Mouse (Mus musculus) CH12.LX (cell line): Measurements from ENCODE around the gene Aym1.

ENCODE experiments used
- CHD1 ChIP-seq: IDR thresholded peaks from 2 replicates; pipeline ENCODE4 v1.6.1; 2012; ENCODE audit warnings: low read depth, low read length, improper control_type of control experiment, inconsistent platforms
- CTCF ChIP-seq, 2 experiments: IDR thresholded peaks in 1 of 2; conservative IDR thresholded peaks in 1 of 2; 2 replicates each; pipeline ENCODE4 v1.5.1; 2011 to 2012; ENCODE audit warnings: low read depth in 2 of 2, low read length in 2 of 2, improper control_type of control experiment in 1 of 2, inconsistent platforms in 1 of 2, mild to moderate bottlenecking in 1 of 2, moderate library complexity in 1 of 2
- PAX5 ChIP-seq: IDR thresholded peaks from 2 replicates; pipeline ENCODE4 v1.6.1; 2012; ENCODE audit warnings: low read length, inconsistent platforms, mixed read lengths
- RCOR1 ChIP-seq: conservative IDR thresholded peaks from 2 replicates; pipeline ENCODE4 v1.6.1; 2012; ENCODE audit warnings: low read depth, mild to moderate bottlenecking, inconsistent platforms, low read length, improper control_type of control experiment
- TBP ChIP-seq: conservative IDR thresholded peaks from 2 replicates; pipeline ENCODE4 v1.6.1; 2011; ENCODE audit warnings: low read depth, low read length, improper control_type of control experiment
- UBTF ChIP-seq: IDR thresholded peaks from 2 replicates; pipeline ENCODE4 v1.6.1; 2012; ENCODE audit warnings: low read depth, mild to moderate bottlenecking, inconsistent platforms, low read length, improper control_type of control experiment, moderate library complexity

DNA sequence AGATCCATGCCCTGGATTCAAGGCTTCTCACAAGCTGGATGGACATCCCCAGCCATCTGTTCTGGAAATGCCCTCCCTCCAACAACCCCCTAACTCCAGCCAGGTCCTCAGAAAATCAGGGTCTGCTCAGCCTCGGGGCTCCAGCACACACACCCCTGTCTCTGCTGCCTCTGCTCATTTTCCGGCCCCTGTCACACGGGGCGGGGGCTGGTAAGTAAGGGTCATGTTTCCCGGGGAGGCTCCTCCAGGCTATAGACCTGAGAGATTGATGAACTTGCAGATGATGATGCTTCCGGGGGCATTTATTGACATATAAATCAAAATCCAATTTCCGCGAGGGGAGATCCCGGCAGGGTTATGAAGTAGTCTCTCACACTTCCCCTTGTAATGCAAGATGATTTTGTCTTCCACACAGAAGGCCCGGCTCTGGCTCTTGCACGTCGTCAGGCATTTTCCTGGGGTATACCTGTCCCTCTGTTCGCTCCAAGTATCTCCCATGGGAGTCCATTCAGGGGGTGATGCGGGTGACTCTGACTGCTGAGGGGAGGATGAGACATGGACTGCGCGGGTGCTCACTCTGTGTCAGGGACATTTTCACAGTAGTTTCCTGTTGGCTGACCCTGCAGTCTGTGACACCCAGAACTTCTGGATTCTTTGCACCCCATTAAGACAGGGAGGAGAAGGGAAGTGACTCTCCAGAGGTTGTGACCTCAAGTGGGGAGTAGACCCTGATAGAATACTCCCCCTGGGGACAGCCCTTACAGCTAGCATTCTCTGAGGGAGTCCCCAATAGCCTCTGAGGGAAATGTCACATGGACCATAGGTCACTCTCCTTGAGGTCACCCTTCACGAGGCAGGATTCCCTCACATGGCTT lies 40.6 kb downstream of the Aym1 start:
- no peak for TF ChIP-seq CTCF (conservative IDR thresholded peaks at IDR 0.05 in 1 of 2, IDR thresholded peaks at IDR 0.05 in 1 of 2; ENCODE audit: low read depth in 2 of 2, low read length in 2 of 2)
- TF ChIP-seq PAX5 = no peak
- TF ChIP-seq CHD1 = no peak
- TF ChIP-seq UBTF = no peak
- no peak for TF ChIP-seq RCOR1
- TF ChIP-seq TBP = no peak
